Mouse (Mus musculus) c-Kit-positive CD71-negative TER-119-negative erythroid progenitor cells, embryonic 14.5 days (primary cell): Measurements from ENCODE around the gene Prrg4.
"Not testable (repeated sequence)": the region's sequence is repeated elsewhere in the genome, so short reads cannot be mapped to it uniquely, and the experiment has no call there.

Source experiments
- DNase-seq: peaks from one replicate; pipeline ENCODE4 v3.0.0-alpha.2; 2013; ENCODE audit warnings: low read depth

The Prrg4 gene

DNA sequence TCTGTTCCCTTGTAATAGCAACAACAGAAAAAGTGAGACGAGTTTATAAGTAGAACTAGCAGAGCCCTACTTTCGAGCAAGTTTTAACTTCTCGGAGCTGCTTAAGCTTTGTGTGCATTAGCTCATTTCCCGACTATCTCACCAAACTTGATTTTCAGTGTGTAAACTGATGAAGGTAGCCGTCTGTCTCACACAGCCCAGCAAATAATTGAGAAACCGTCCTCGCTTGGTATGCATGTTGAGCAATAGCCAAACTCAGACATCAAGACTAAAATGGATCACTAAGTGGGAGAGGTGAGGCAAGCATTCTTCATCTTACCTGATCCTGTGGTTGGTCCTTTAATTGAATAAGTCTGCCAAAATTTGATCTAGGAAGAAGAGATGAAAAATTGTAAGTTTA is 7.9 kb downstream of the Prrg4 start:
- DNase-seq, result no peak

DNA sequence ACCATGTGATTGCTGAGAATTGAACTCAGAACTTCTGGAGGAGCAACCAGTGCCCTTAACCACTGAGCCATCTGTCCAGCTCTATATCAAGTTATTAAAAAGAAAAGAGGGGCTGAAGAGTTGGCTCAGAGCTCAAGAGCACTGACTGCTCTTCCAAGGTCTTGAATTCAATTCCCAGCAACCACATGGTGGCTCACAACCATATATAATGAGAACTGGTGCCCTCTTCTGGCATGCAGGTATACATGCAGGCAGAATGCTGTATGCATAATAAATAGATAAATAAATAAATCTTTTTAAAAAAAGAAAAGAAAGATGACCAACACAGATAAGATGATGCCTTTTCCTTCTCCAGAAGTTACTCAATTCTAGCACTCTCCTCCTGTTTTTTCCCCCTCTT is 8.7 kb downstream of the Prrg4 start:
- no peak for DNase-seq

GRCm38 (mm10) chr2:104832486-104832885 is 17.2 kb downstream of the Prrg4 start:
- DNase-seq, result no peak

DNA sequence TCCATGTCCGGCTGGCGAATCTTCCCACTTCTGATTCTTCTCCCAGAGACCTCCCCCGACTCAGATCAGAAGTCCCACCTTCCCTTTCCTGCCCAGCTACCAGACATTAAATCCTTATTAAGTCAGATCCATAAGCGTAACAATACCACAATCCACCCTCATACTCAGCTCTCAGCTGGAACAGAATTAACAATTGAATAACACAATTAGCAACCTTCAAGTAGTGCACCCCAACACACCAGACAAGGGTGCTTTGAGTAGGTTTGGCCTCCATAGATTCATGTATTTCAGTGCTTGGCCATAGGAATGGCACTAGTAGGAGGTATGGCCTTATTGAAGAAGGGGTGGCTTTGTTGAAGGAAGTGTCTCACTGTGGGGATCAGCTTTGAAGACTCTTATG is 23.5 kb downstream of the Prrg4 start:
- no peak for DNase-seq

GRCm38 (mm10) chr2:104818763-104819162 is 30.9 kb downstream of the Prrg4 start:
- DNase-seq, result not testable (repeated sequence)

- no peak for DNase-seq
Observed at GRCm38 (mm10) chr2:104817555-104818330, 31.9 kb downstream of the Prrg4 start.

DNA sequence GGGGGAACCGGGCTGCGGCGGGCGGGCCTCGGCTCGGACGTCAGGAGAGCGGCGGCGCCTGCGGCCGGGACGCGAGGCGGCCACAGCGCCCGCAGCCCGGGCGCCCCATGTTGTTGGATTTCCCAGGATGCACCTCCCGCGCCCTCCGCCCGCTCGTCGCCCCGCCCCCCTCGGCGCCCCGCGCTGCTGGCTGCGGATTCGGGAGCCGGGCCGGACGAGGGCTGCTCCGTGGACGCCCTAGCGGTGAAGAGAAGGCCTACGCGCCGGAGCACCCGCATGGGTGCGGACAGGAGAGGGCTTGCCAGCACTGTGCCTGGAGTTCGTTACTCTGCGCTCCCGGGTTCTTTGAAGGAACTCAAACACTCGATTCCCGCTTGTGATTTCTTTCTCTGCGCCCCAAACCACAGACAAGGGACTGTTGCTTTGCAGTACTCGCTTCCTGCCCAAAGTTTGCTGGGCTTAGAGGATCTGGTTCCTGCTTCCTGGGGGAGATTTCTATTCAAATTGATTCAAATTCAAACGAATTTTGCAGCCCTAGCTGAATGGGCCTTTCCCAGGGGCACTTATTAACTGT is 32.7 kb downstream of the Prrg4 start:
- peak; percentile 76 for DNase-seq

DNA sequence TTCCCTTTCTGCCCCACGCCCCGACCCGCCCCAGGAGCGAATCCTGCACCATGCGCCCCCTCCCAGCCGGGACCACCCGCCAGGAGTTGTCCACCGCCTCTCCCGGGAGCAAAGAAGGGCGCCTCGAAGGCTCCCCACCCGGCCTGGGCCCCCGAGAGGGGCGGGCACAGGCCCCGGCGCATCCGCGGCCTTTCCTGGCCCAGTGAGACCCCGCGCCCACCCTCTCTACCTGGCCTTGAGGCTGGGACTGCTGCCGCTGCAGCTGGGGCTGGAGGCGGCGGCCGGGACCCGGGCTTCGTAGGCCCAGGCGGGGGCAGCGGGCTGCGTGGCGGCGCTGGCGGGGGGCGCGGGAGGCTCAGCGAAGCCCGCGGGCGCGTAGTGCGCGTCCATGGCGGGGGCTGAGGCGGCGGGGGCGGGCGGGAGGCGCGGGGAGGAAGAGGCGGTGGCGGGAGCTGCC is 33.3 kb downstream of the Prrg4 start, which contains the start of gene Qser1:
Qser1 (minus strand) TSS at position 390 of the 457 bp plus-strand sequence.
- no peak for DNase-seq

DNA sequence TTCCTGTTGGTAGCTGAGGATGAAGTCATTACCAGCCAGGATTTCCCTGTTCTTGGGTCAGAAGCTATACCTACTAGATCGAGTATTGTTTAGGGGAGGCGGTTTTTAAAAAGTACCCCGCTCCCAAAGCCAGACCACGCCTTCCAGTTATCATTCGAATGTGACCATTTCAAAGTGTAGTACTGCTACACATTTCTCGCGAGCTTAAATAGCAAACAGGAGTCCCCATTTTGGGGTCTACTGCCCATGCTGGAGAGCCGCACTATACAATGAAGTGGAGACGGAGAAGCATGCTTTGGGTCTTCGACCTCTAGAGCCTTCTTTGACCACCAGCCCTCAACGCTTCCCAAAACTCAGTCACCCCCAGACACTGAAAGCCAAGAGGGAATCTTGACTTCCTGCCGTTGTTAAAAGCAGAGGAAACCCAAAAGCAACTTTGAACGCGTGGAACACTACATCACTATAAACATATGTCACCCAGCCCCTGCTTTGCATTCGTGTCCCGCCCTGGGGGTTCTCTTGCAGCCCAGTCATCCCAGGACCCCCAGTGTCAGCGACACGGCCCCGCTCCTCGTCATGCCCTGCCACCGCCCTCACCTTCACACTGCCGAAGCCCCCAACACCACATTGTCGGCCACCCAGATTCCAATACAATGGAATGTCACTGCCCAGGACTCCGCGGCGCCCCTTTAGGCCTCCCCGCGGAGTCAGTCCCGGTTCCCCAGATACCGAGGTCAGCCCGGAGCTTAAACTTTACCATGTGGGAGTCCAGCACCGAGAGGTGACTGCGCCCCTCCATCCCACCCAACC is 33.9 kb downstream of the Prrg4 start:
- DNase-seq, result peak; percentile 62

DNA sequence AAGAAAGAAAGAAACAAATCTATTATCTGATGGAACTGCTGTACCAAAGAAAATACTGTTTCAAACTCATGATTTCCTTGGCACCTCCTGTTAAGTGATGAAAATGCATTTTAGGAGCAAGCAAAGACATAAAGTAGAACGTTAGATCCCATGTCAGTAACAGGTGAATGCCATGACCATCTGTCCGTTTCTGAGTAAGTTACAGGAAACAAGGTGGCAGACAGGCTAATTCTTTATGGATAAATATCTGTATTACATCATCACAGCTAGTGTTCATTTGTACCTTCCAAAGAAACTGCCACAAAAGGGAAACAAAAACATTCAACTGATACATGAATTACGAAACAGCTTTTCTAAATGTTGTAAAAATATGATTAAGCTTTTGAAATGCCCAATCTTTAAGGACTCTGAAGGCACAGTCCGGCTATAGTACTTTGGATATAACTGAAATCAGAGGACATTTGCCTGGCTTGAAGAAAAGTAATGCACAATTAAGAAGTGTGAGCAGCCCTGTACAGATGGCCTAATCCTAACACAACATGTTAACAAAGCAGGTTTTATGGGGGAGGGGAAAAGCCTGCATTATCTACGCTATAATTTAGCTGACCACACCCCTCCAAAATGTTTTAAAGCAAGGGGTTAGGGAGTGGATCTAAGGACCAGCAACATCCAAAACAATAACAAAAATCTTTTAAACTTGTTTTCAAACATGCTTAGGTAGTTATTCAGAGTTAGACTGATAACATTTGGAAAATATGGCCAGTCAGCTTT is 35.3 kb downstream of the Prrg4 start:
- peak; percentile 13 for DNase-seq

DNA sequence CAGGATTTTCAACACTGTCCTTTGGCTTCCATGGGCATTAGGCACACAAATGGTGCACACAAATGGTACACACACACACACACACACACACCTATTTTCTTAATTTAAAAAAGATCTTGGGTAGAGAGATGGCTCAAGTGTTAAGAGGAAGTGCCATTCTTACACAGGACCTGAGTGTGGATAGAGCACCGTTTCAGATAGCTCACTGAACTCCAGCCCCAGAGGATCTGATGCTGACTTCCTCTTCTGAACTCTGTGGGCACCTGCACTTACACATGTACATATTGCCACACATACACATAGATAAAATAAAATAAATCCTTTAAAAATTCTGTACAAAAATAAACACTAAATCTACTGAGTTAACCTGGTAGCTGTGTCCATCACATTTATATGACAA is 44.2 kb downstream of the Prrg4 start:
- DNase-seq, result peak; percentile 16
